Mouse (Mus musculus) limb, embryonic 11.5 days (tissue): ENCODE results near the gene AI661453. TPM values are rescaled to one million over a fixed set of nuclear protein-coding genes. Genes with fewer than 3 reads are reported as not detected.

Experiments used
- ATAC-seq: fragments of 200-750 bp; cut with Nextera tagmentation; 2 replicates; pipeline ENCODE4 v1.8.0; 2017; ENCODE audit warnings: low read depth; ENCODE audit not compliant: insufficient number of reproducible peaks, low FRiP score, low TSS enrichment
- DNase-seq: peaks from one replicate; pipeline ENCODE4 v3.0.0-alpha.2; 2015; ENCODE audit warnings: low spot score
- H3K27ac ChIP-seq: fragments of 300-500 bp; sonication (generic); replicated peaks from 2 replicates; pipeline ENCODE4 v1.5.1; 2014; ENCODE audit warnings: low read depth, mild to moderate bottlenecking, low read length
- H3K27me3 ChIP-seq: fragments of 300-500 bp; sonication (generic); 2 replicates; pipeline ENCODE4 v1.6.1; 2014; ENCODE audit warnings: mild to moderate bottlenecking, low read length, mixed read lengths; ENCODE audit not compliant: control insufficient read depth, insufficient read depth
- H3K36me3 ChIP-seq: fragments of 300-500 bp; sonication (generic); 2 replicates; pipeline ENCODE4 v1.6.1; 2014; ENCODE audit warnings: mild to moderate bottlenecking, low read length, moderate library complexity, mixed read lengths; ENCODE audit not compliant: control insufficient read depth, insufficient read depth
- H3K4me1 ChIP-seq: fragments of 300-500 bp; sonication (generic); 2 replicates; pipeline ENCODE4 v1.6.1; 2014; ENCODE audit warnings: low read length, mixed read lengths; ENCODE audit not compliant: control insufficient read depth, insufficient read depth
- H3K4me2 ChIP-seq: fragments of 300-500 bp; sonication (generic); 2 replicates; pipeline ENCODE4 v1.6.1; 2014; ENCODE audit warnings: low read depth, mild to moderate bottlenecking, moderate library complexity; ENCODE audit not compliant: severe bottlenecking
- H3K4me3 ChIP-seq: fragments of 300-500 bp; sonication (generic); 2 replicates; pipeline ENCODE4 v1.5.1; 2014; ENCODE audit warnings: low read depth, low read length
- H3K9ac ChIP-seq: fragments of 300-500 bp; sonication (generic); 2 replicates; pipeline ENCODE4 v1.6.1; 2014; ENCODE audit warnings: mild to moderate bottlenecking, low read length
- H3K9me3 ChIP-seq: fragments of 300-500 bp; sonication (generic); 2 replicates; pipeline ENCODE4 v1.6.1; 2016; ENCODE audit warnings: low read length; ENCODE audit not compliant: control insufficient read depth
- WGBS: fragments of 180-500 bp; shearing (Covaris S2); extraction: QIAGEN DNeasy Blood & Tissue Kit; methylation state at CpG from one replicate; pipeline ENCODE4 v1.1.7; 2014; 5-methylcytosine and 5-hydroxymethylcytosine counted together
- polyA plus RNA-seq: library from polyadenylated mRNA; unstranded; fragments of >200 nt; fragmentation: Nextera tagmentation; extraction: Ambion mirVana; gene quantifications from 2 replicates; pipeline ENCODE4 v1.2.1, GENCODE M21; 2014

AI661453 gene
- polyA plus RNA-seq = 0.41 and 0.74 TPM in 2 replicates

DNA sequence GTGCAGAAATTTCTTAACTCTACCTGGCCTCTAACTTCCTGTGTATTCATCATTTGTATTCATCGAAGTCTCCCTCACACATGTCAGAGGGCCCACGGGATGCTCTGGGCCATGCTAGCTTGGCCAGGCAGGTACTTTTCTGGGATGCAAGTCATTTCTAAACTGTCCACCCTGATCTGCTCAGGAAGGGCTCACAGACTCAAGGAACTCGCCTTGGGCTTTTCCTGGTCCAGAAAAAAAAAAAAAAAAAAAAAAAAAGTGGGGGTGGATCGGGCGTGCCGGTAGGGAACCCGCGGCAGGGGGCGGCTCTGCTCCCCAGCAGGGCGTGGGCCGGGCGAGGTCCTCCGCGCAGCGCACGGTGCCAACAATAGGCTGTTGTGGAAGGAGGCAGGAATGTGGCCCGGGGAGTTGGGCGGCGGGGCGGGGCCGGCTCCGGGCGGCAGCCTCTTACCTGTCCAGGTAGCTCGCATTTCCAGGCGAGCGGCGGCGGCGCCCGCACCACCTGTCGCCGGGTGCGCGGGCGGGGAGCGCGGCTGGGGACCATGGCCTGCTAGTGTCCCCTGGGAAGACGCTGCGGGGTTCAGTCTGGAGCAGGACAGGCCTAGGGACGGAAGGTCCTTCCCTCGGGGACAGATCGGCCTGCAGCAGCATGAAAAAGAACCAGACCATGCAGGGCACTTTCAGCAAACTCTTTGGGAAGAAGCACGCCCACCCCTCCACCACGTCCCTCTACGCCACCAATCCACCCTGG is at the start of gene AI661453:
Gene AI661453, plus strand, starts transcription at position 460 of the 751 bp plus-strand sequence.
- peaks cover 15% of the 10 kb centered on the region for H3K4me1 ChIP-seq
- no peaks in the 10 kb centered on the region for H3K36me3 ChIP-seq
- DNase-seq (peak; percentile 53), ATAC-seq (peak; percentile 59)
- H3K27me3 ChIP-seq = peaks cover 31% of the 10 kb centered on the region
- H3K4me2 ChIP-seq = peak within 1 kb of the TSS; percentile 66
- H3K9ac ChIP-seq = peak within 1 kb of the TSS; percentile 43; the same call in 1 of the 2 replicates
- H3K27ac ChIP-seq = no peak within 1 kb of the TSS
- 2% methylated on average over 43 of the region's 45 CpGs for WGBS
- no peaks in the 10 kb centered on the region for H3K9me3 ChIP-seq
- peak within 1 kb of the TSS; percentile 26 for H3K4me3 ChIP-seq

DNA sequence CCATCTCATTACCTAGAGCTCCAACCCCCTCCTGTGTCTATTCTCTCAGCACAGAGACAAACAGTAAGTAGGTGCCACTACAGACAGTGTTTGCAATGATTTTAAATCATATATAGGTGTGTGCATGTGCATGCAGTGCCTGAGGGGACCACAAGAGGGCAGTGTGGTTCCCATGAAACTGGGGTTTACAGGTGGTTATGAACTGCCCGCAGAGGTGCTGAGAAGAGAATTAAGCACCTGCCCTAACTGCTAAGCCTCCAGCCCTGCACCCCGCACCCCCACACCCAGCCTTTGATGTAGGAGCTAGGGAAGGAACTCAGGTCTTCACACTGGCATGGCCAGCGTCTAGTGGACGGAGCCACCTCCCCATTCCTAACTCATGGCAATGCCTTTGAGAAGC is 49.8 kb upstream of the AI661453 start:
- Histone ChIP-seq H3K27me3 (no peaks in the 10 kb centered on the region), H3K27ac (no peak overlapping the region), H3K9me3 (no peaks in the 10 kb centered on the region), H3K4me1 (no peaks in the 10 kb centered on the region), H3K9ac (no peak overlapping the region), H3K4me3 (no peak overlapping the region), H3K4me2 (no peak overlapping the region), H3K36me3 (no peaks in the 10 kb centered on the region)
- DNase-seq (peak; percentile 72), ATAC-seq (no peak)
- WGBS = 60% methylated on average over 4 of the region's 4 CpGs

DNA sequence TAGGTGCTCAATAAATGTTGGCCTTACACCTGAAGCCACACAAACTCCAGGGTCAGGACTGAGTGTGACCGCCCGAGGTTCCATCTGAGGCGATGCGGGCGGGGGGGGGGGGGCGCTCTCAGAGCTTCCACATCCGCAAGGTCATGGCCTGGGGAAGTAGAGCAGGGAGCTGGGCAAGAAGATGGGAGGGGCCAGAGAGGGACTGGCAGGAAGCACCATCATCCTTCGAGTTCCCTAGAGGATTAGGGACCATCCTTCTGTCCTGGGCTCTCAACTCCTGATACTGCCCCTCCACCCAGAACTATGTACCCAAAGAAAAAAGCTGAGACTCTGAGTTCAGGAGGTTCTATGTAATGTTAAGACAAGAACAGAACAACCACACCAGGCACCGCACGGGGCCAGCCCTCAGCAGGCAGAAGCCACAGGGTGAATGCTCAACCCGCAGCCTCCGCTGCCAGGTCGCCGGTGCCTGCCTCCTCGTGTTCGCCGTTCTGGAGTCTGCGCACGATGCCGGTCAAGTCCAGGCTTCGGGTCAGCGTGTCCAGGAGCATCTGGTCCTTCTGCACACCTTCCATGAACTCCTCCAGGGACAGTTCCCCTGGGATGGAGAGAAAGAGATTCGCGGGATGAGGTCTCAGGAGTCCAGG is 42.1 kb upstream of the AI661453 start:
- H3K9ac ChIP-seq = no peak overlapping the region
- H3K27me3 ChIP-seq = peaks cover 27% of the 10 kb centered on the region
- no peaks in the 10 kb centered on the region for H3K4me1 ChIP-seq
- peak overlapping the region; percentile 8; the same call in 1 of the 2 replicates for H3K4me3 ChIP-seq
- ATAC-seq (no peak), DNase-seq (peak; percentile 40)
- H3K9me3 ChIP-seq = no peaks in the 10 kb centered on the region; the same call in 1 of the 2 replicates
- WGBS = 24% methylated on average over 23 of the region's 24 CpGs
- peak overlapping the region; percentile 29 for H3K4me2 ChIP-seq
- H3K36me3 ChIP-seq = no peaks in the 10 kb centered on the region
- no peak overlapping the region for H3K27ac ChIP-seq

DNA sequence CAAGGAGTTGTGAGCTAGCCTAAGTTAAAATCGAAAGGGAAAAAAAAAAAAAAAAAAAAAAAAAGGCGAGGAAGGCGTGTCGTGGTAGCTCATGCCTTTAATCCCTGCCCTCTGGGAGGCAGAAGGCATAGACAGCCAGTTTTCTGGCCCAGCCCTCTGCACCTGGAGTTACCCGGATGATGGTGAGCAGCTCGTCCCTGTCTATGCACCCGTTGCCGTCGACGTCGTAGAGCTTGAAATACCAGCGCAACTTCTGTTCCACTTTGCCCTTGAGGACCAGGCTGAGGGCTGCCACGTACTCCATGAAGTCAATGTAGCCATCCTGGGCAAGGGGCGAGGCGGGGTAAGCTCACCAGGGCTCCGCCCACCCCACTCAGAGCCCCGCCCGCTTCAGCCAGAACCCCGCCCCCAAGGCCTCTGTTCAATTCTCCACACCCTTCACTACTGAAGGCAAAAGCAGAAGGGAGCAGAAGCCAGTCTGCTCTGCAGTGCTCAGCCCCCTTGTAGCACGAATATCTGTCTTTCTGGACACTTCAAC is 41.0 kb upstream of the AI661453 start:
- H3K9ac ChIP-seq = peak overlapping the region; percentile 12; the same call in 1 of the 2 replicates
- H3K27me3 ChIP-seq = peaks cover 27% of the 10 kb centered on the region
- H3K9me3 ChIP-seq = no peaks in the 10 kb centered on the region; the same call in 1 of the 2 replicates
- no peaks in the 10 kb centered on the region for H3K4me1 ChIP-seq
- peak overlapping the region; percentile 29 for H3K4me2 ChIP-seq
- DNase-seq = peak; percentile 62
- no peaks in the 10 kb centered on the region for H3K36me3 ChIP-seq
- ATAC-seq = no peak; the same call in 1 of the 2 replicates
- no peak overlapping the region for H3K27ac ChIP-seq
- no peak overlapping the region for H3K4me3 ChIP-seq
- 2% methylated on average over 20 of the region's 20 CpGs for WGBS

DNA sequence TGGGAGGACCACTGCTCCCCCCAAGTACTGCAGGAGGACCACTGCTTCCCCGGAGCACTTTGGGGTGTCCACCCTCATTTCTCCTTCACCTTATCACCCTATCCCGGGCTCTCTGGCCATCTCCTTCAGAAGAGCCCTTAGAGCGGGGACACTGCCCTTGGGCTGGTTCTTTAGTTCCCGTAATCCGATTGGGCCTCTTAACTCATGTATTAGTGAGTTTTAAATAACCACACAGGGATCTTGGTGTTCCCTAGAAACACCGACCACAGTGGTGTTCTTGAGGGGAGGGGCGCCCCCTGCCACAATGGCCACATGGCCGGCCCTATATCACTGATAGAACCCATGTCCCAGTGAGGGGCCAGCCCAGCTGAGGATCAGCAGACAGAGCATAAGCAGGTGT is 37.3 kb upstream of the AI661453 start:
- Histone ChIP-seq H3K9ac (no peak overlapping the region), H3K9me3 (no peaks in the 10 kb centered on the region), H3K27me3 (peaks cover 26% of the 10 kb centered on the region), H3K4me2 (no peak overlapping the region), H3K4me3 (no peak overlapping the region), H3K27ac (no peak overlapping the region), H3K36me3 (no peaks in the 10 kb centered on the region), H3K4me1 (no peaks in the 10 kb centered on the region)
- ATAC-seq (no peak), DNase-seq (no peak)
- WGBS = 84% methylated on average over 8 of the region's 8 CpGs

DNA sequence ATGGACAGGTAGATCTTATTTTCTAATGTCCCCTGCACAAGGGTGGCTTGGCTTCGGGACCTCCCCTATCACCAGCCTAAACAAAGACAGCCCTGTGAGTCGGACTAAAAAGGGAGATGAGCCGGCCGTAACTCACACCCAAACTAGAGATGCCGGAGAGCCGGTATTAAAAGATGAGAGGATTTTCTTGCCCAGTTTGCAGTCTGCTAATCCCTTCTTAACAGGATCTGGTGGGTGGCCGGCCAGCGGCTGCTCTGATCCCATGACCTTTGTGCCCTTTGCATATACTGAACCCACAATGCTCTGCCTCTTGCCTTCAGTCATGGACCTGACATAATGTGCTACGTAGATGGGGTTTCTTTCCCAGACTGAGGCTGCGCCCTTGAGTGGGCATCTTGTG is 36.0 kb upstream of the AI661453 start, which contains the start of gene Guca1a:
Gene Guca1a, minus strand, starts transcription at position 134 of the 400 bp plus-strand sequence.
- no peaks in the 10 kb centered on the region for H3K4me1 ChIP-seq
- 49% methylated on average over 10 of the region's 10 CpGs for WGBS
- H3K36me3 ChIP-seq = no peaks in the 10 kb centered on the region
- no peak for DNase-seq
- no peak within 1 kb of the TSS for H3K27ac ChIP-seq
- ATAC-seq = no peak
- no peak within 1 kb of the TSS for H3K4me2 ChIP-seq
- H3K4me3 ChIP-seq = no peak within 1 kb of the TSS
- H3K9me3 ChIP-seq = no peaks in the 10 kb centered on the region
- no peak within 1 kb of the TSS for H3K9ac ChIP-seq
- peaks cover 13% of the 10 kb centered on the region for H3K27me3 ChIP-seq

DNA sequence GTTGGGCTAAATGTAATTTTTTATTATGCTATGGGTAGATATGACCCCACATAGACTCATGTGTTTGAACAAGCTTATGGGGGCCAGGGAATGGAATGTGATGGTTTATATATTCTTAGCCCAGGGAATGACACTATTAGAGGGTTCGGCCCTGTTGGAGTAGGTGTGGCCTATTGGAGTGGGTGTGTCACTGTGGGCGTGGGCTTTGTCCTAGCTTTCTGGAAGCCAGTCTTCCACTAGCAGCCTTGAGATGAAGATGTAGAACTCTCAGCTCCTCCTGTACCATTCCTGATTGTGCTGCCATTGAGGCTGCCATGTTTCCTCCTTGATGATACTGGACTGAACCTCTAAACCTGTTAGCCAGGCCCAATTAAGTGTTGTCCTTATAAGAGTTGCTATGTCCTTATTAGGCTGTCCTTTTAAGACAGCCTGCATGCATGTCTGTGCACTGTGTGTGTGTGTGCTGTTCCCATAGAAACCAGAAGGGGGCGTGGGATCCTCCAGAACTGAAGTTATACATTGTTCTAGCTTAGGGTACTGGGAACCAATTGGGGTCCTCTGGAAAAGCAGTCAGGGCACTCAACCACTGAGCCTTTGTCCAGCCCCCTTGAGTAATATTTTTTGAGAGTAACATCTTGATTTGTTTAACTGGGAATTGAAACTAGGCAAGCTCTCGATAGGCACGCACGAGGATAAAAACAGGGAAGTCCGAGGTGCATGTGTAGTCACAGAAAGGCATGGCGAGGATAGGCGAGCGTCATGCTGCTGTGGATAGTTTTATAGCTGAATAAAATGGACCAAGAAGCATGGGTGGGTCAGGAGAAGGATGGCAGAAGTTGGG is 28.5 kb upstream of the AI661453 start:
- Histone ChIP-seq H3K4me1 (no peaks in the 10 kb centered on the region), H3K36me3 (no peaks in the 10 kb centered on the region), H3K27ac (no peak overlapping the region), H3K27me3 (peaks cover 13% of the 10 kb centered on the region), H3K9me3 (no peaks in the 10 kb centered on the region), H3K9ac (no peak overlapping the region), H3K4me3 (no peak overlapping the region), H3K4me2 (no peak overlapping the region)
- ATAC-seq (no peak), DNase-seq (no peak)
- WGBS = 59% methylated on average over 10 of the region's 10 CpGs

DNA sequence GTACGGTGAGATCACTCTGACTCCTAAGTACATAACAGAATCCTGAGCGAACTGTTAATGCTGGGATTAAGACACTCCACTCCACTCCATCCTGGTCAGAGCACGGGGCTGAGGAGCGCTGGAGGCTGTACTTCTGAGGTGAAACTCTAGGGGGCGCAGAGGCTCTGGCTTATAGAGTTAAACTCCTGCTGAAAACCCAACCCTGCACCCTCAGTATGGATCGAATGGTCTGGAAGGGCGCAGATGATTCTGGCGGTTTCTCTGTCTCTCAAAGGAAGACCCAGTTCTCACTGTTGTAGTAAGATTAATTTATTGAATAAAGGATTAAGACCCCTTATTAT is 27.9 kb upstream of the AI661453 start:
- Histone ChIP-seq H3K4me1 (no peaks in the 10 kb centered on the region), H3K9ac (no peak overlapping the region), H3K36me3 (no peaks in the 10 kb centered on the region), H3K4me3 (no peak overlapping the region), H3K9me3 (no peaks in the 10 kb centered on the region), H3K27me3 (peaks cover 13% of the 10 kb centered on the region), H3K4me2 (no peak overlapping the region), H3K27ac (no peak overlapping the region)
- DNase-seq = peak; percentile 81
- 27% methylated on average over 8 of the region's 8 CpGs for WGBS
- no peak for ATAC-seq
